Mouse (Mus musculus) B cell, adult 2 months (primary cell): Measurements from ENCODE around the gene Sh2b2.

Source experiments
- DNase-seq, 2 experiments: peaks; one replicate each; pipeline ENCODE4 v3.0.0; 2022

The Sh2b2 gene

GRCm38 (mm10) chr5:136246452-136246838 lies at the start of gene Sh2b2:
TSS of gene Sh2b2 (minus strand) at chr5:136246556.
- peak; percentile 24 to 27 for DNase-seq

- DNase-seq = no peak
These were observed 46.6 kb upstream of the Sh2b2 start for GRCm38 (mm10) chr5:136292971-136293418.

- no peak for DNase-seq
These were observed 46.0 kb upstream of the Sh2b2 start for GRCm38 (mm10) chr5:136292361-136292760.

GRCm38 (mm10) chr5:136291562-136291961 lies 45.2 kb upstream of the Sh2b2 start:
- DNase-seq = no peak

GRCm38 (mm10) chr5:136289776-136290175 lies 43.4 kb upstream of the Sh2b2 start:
- no peak for DNase-seq

GRCm38 (mm10) chr5:136288351-136289081 lies 42.2 kb upstream of the Sh2b2 start:
- DNase-seq = no peak

GRCm38 (mm10) chr5:136286566-136286965 lies 40.2 kb upstream of the Sh2b2 start:
- DNase-seq = no peak

GRCm38 (mm10) chr5:136285106-136285505 lies 38.8 kb upstream of the Sh2b2 start:
- no peak for DNase-seq

GRCm38 (mm10) chr5:136281351-136281750 lies 35.0 kb upstream of the Sh2b2 start:
- DNase-seq = peak in 1 of 2 experiments; percentile 6

- no peak for DNase-seq
These were observed 28.4 kb upstream of the Sh2b2 start for GRCm38 (mm10) chr5:136274739-136275138.

- no peak for DNase-seq
These were observed 23.6 kb upstream of the Sh2b2 start for GRCm38 (mm10) chr5:136269937-136270336.

GRCm38 (mm10) chr5:136266077-136266476 lies 19.7 kb upstream of the Sh2b2 start:
- DNase-seq = no peak

- no peak for DNase-seq
These were observed 17.0 kb upstream of the Sh2b2 start for GRCm38 (mm10) chr5:136263342-136263741.

GRCm38 (mm10) chr5:136258919-136259318 lies 12.6 kb upstream of the Sh2b2 start:
- peak; percentile 87 for DNase-seq

GRCm38 (mm10) chr5:136252899-136253298 lies 6.5 kb upstream of the Sh2b2 start:
- DNase-seq = peak; percentile 87 to 88

- peak; percentile 56 to 61 for DNase-seq
These were observed 4.6 kb upstream of the Sh2b2 start for GRCm38 (mm10) chr5:136251004-136251403.

GRCm38 (mm10) chr5:136248441-136248840 lies 2.1 kb upstream of the Sh2b2 start:
- peak; percentile 19 to 31 for DNase-seq

GRCm38 (mm10) chr5:136245541-136246451 lies 560 bp downstream of the Sh2b2 start:
- no peak for DNase-seq

- DNase-seq = peak; percentile 76 to 81
These were observed 1.4 kb downstream of the Sh2b2 start for GRCm38 (mm10) chr5:136244762-136245540.

- DNase-seq = peak; percentile 27 to 30
These were observed 2.2 kb downstream of the Sh2b2 start for GRCm38 (mm10) chr5:136243851-136244761.

- DNase-seq = peak; percentile 46 to 49
These were observed 5.2 kb downstream of the Sh2b2 start for GRCm38 (mm10) chr5:136241161-136241560.

- no peak for DNase-seq
These were observed 6.0 kb downstream of the Sh2b2 start for GRCm38 (mm10) chr5:136240381-136240780.
